Mouse (Mus musculus): Measurements from ENCODE around the gene Mdc1.
A peak's percentile ranks its signal among the peaks of the same experiment; 100 is the strongest.

Mdc1 gene

GRCm38 (mm10) chr17:35859371-35859770 is 18.1 kb downstream of the Mdc1 start:
- no peak for DNase-seq

- DNase-seq = no peak
These were observed 18.5 kb downstream of the Mdc1 start for GRCm38 (mm10) chr17:35859835-35860234.

DNA sequence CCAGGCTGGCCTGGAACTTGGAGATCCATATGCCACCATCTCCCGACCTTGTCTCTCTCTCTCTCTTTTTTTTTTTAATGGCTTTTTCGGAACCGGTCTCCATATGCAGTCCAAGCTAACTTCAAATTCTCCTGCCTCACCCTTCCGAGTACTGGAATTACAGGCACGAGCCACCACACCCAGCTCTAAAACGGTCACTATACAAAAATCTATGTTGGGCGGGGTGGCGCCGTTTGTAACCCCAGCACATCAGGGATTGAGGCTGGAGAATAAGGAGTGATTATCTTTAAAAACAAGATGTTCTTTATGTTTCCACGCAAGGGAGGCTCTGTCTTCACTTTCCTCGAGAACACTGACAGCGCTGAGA is 19.5 kb downstream of the Mdc1 start:
- DNase-seq = no peak

DNA sequence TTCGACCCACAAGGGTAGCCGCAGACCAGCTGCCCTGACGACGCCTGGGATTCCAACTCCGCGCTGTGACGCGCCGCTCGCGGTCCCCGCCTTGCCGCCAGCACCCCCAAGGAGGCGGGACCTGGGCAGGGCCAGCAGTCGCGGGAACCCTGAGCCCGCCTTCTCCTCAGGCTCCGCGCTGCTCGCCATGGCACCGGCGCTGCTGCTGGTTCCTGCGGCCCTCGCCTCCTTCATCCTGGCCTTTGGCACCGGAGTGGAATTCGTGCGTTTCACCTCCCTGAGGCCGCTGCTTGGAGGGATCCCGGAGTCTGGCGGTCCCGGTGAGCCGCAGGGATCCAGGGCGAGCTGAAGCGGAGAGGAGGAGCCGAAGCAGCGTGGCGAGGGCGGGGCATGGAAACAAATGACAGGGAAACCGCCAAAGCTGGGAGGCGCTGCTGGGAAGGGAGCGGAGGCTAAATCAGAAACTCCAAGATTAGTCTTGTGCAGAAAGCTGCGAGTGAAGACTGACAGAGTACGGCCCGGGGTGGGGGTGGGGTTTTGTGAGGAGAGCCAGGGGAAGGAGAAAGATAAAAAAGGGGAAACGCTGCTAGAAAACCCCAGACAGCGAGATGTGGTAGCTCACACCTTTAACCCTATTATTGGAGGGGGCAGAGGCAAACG is 20.0 kb downstream of the Mdc1 start, which contains the start of gene Nrm:
Gene Nrm (plus strand): TSS at position 121 of the 660 bp plus-strand sequence.
- DNase-seq = peak; percentile 86

GRCm38 (mm10) chr17:35864832-35865353 is 23.6 kb downstream of the Mdc1 start:
- no peak for DNase-seq

GRCm38 (mm10) chr17:35865481-35866280 is 24.4 kb downstream of the Mdc1 start, which contains the start of gene Ppp1r18:
Gene Ppp1r18 (plus strand): TSS chr17:35865593.
- DNase-seq = peak; percentile 21

DNA sequence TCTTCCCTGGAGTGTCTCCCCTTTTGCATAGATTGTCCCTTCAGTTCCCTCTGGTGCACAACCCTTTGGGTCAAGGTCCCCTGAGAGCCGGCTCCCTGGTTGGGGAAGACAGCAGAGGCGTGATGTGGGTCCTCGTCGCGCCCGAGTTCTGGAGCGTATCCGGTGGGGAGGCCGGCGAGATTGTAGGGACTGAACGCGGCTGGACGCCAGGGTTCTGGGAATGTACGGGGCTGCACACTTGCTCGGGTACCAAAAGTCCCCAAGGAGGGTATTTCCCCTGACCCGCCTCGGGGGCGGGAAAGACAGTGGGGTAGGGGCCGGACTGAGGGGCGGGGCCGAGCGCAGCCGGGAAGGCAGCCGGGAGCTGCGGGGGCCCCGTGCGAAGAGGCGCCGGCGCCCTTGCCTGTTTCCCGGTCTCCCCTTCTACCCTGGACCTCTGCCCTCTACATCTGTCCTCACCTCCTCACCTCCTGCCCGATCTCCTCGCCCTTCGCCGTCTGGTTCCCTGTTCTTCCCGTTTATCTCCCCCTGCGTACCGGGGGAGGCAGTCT is 25.0 kb downstream of the Mdc1 start:
- DNase-seq = no peak

DNA sequence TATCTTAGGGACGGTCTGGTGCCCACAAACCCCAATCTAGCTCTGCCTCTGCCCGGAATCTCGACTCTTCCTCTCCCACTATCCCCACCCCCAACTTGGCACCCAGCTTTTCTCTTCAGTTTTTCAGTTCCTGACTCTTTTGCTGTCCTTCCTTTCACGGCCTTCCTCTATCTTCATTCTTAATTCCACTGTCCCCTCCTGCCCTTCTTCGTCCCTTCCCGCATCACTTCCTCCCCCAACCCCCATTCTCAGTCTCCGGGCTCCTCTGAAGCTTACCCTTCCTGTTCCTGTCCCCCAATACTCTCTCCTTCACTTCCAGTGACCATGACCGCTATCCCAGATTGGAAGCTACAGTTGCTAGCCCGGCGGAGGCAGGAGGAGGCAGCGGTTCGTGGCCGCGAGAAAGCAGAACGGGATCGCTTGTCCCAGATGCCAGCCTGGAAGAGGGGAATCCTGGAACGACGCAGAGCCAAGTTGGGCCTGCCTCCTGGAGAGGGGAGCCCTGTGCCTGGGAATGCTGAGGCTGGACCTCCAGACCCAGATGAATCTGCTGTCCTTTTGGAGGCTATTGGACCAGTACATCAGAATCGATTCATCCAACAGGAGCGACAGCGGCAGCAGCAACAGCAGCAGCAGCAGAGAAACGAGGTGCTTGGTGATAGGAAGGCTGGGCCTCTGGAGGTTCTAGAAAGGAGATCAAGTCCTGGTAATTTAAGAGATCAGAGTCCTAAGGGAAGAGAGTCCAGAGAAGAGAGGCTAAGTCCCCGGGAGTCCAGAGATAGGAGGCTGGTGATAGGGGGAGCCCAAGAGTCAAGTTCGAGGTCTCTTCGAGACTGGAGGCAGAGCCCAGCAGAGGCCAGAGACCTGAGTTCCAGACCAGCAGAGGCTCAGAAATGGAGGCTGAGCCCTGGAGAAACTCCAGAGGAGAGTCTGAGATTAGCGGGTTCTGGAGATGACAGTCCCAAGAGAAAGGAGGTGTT is 25.9 kb downstream of the Mdc1 start:
- DNase-seq = no peak

DNA sequence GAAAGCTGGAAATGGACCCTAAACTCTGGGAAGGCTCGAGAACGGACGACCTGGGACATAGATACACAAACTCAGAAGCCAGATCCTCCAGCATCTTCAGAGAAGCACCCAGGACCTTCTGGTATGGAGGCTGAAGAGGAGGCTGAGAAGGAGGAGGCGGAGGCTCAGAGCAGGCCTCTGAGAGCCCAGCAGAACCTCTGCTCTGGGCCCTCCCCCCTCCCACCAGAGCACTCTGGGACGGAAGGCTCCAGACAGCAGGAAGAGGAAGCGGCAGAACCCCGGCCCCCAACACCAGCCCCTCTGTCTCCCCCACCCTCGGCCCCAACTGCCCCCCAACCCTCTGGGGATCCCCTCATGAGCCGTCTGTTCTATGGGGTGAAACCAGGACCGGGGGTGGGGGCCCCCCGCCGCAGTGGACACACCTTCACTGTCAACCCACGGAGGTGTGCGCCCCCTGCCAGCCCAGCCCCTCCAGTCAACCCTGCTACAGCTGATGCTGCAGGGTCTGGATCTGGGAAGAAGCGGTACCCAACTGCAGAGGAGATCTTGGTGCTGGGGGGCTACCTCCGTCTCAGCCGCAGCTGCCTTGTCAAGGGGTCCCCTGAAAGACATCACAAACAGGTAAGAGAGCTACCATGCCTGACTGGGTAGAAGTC is 27.0 kb downstream of the Mdc1 start:
- DNase-seq = peak; percentile 31

GRCm38 (mm10) chr17:35868961-35869345 is 27.6 kb downstream of the Mdc1 start:
- DNase-seq = no peak

DNA sequence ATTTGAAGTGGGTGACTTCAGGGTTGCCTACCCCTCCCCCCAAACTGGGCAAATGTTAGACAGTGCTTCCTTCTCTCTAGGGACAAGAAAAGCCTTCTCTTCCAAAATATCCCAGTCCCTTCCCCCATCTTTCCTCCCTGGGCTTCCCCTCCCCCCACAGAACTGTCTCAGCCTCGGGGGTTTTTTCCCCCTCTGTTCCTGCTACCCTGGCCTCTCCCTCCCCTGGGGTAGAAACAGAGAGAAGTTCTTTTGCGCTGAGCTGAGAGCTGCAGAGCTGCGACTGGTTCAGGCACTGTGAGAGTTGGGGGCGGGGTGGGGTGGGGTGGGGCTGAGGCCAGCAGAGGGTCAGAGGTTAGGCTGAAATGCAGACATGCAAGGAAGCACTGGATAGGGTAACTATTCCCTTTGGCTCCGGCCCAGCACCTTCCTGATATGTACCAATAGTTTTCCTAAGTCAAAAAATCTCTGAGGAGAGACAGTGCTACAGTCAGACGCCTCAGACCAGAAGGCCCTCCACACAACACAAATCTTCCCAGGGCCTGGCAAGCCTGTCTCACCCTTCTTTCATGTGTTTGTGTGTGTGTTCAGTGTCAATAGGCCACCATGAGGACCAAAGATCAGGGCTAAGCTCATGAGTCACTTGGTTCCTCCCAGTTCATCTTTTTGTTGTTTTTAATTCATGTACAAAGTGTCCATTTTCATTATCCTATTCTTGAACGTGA is 28.2 kb downstream of the Mdc1 start:
- DNase-seq = no peak

GRCm38 (mm10) chr17:35870151-35870883 is 29.0 kb downstream of the Mdc1 start:
- peak; percentile 84 for DNase-seq

- no peak for DNase-seq
These were observed 29.8 kb downstream of the Mdc1 start for GRCm38 (mm10) chr17:35870884-35871696.

DNA sequence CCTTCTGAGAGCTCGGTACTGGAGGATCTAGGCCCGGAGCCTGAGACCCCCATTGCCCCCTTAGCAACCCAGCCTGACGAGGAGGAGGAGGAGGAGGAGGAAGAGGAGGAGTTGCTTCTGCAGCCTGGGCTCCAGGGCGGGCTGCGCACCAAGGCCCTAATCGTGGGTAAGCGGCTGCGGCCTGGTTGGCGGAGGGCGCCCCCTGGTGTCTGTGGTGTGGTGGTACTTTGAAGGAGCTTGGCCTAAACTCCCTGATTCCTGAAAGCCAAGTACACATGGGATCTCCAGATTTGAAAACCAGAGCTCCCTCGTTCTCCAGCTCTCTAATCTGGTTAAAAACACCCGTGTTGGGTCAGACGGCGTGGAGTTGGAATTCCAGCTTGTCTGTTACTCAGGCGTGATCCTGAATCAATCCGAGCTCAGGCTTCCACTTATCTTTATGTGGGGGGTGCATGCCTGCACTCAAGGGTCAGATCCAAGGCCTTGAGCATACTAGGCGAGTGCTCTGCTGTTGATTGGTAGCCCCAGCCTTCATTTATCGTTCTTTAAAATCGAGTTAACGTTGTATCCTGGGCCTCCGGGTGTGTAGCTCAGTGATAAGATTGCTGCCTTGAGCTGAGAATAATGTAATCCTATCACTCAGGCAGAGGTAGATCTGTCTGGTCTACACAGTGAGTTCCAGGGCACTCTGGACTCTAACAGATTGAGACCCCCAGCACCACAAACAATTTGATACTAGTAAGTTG is 32.6 kb downstream of the Mdc1 start:
- DNase-seq = peak; percentile 70

DNA sequence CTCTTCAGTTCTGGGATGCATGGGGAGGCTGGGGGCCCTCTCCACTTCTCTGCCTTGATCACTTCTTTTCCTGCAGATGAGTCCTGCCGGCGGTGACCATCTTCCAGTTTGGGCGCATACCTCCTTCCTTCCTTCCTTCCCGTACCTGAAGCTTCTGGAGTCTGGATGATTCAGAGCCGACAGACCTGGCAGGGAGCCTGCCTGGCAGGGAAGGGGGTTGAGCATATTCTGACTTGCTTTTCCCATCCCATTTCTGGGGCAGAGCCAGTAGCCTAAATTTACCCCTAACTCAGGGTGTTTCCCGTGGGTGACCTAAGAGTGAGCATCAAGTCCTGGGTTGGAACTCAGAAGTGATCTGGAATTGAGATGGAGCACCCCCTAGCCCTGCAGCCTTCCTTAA is 33.4 kb downstream of the Mdc1 start:
- peak; percentile 34 for DNase-seq

DNA sequence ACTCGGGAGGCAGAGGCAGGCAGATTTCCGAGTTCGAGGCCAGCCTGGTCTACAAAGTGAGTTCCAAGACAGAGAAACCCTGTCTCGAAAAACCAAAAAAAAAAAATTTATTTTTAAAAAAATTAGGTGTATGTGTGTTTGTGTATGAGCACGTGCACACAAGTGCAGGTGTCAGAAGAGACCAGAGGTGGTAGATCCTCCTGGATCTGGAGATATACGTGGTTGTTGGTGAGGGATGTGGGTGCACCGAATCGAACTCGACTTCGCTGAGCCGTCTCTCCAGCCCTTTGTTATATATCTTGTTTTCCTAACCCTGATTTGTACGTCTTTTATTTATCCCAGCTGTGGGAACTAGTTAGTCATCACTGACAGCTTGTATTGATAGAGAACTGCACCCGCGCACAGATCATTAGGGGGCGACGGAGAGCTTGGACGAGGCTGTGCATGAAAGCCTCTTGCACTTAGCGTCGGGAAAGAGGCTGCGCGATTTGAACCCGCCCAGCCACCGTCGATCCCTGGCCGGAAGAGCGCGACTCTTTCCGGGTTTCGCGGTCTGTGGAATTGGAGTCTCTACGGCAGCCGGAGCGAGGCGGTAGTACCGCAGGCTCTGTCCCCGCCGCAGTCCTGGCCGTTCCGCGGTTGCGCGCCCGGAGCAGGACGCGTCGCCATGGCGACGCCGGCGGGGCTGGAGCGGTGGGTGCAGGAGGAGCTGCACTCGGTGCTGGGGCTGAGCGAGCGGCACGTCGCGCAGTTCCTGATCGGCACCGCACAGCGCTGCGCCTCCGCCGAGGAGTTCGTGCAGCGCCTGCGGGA is 38.1 kb downstream of the Mdc1 start, which contains the start of gene Dhx16:
Gene Dhx16 (plus strand): TSS at position 575 of the 813 bp plus-strand sequence.
- peak; percentile 95 for DNase-seq

DNA sequence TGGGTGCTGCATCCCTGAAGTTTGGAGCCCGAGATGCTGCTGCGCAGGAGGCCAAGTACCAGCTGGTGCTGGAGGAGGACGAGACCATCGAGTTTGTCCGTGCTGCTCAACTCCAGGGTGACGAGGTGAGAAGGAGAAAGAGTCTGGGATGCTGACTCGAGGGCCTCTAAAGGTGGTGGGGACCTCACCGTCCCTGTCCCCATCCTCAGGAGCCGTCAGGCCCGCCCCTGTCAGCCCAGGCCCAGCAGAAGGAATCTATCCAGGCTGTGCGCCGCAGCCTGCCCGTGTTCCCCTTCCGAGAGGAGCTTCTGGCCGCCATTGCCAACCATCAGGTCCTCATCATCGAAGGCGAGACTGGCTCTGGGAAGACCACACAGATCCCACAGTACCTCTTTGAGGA is 41.6 kb downstream of the Mdc1 start:
- no peak for DNase-seq

- no peak for DNase-seq
These were observed 42.5 kb downstream of the Mdc1 start for GRCm38 (mm10) chr17:35883777-35884176.
